Mouse (Mus musculus) midbrain, embryonic 15.5 days (tissue): ENCODE results near the gene Rad21l. TPM values are rescaled to one million over a fixed set of nuclear protein-coding genes. Genes with fewer than 3 reads are reported as not detected.
"Not testable (repeated sequence)": the region's sequence is repeated elsewhere in the genome, so short reads cannot be mapped to it uniquely, and the experiment has no call there.

Experiments used
- ATAC-seq: fragments of 200-750 bp; cut with Nextera tagmentation; replicated peaks from 2 replicates; pipeline ENCODE4 v1.8.0; 2017; ENCODE audit warnings: moderate TSS enrichment
- H3K27ac ChIP-seq: fragments of 300-500 bp; sonication (generic); 2 replicates; pipeline ENCODE4 v1.5.1; 2015; ENCODE audit warnings: mild to moderate bottlenecking, inconsistent platforms
- H3K27me3 ChIP-seq: fragments of 300-500 bp; sonication (generic); replicated peaks from 2 replicates; pipeline ENCODE4 v1.6.1; 2015; ENCODE audit warnings: inconsistent platforms
- H3K36me3 ChIP-seq: fragments of 300-500 bp; sonication (generic); replicated peaks from 2 replicates; pipeline ENCODE4 v1.6.1; 2015; ENCODE audit warnings: inconsistent platforms
- H3K4me1 ChIP-seq: fragments of 300-500 bp; sonication (generic); 2 replicates; pipeline ENCODE4 v1.6.1; 2015; ENCODE audit warnings: inconsistent platforms
- H3K4me2 ChIP-seq: fragments of 300-500 bp; sonication (generic); 2 replicates; pipeline ENCODE4 v1.6.1; 2015; ENCODE audit warnings: inconsistent platforms, mild to moderate bottlenecking, moderate library complexity
- H3K4me3 ChIP-seq: fragments of 300-500 bp; sonication (generic); 2 replicates; pipeline ENCODE4 v1.5.1; 2015; ENCODE audit warnings: mild to moderate bottlenecking, inconsistent platforms
- H3K9ac ChIP-seq: fragments of 300-500 bp; sonication (generic); 2 replicates; pipeline ENCODE4 v1.6.1; 2015; ENCODE audit warnings: mild to moderate bottlenecking, inconsistent platforms
- H3K9me3 ChIP-seq: fragments of 300-500 bp; sonication (generic); 2 replicates; pipeline ENCODE4 v1.6.1; 2016; ENCODE audit warnings: inconsistent platforms
- WGBS: fragments of 180-500 bp; shearing (Covaris S2); methylation state at CpG from one replicate; pipeline ENCODE4 v1.1.7; 2015; ENCODE audit warnings: mixed read lengths; 5-methylcytosine and 5-hydroxymethylcytosine counted together
- polyA plus RNA-seq: library from polyadenylated mRNA; unstranded; fragments of >200 nt; fragmentation: Nextera tagmentation; extraction: Ambion mirVana; gene quantifications from 2 replicates; pipeline ENCODE4 v1.2.1, GENCODE M21; 2015

Rad21l gene
- polyA plus RNA-seq, 1 experiment from 2014 or later: 0.26 TPM

DNA sequence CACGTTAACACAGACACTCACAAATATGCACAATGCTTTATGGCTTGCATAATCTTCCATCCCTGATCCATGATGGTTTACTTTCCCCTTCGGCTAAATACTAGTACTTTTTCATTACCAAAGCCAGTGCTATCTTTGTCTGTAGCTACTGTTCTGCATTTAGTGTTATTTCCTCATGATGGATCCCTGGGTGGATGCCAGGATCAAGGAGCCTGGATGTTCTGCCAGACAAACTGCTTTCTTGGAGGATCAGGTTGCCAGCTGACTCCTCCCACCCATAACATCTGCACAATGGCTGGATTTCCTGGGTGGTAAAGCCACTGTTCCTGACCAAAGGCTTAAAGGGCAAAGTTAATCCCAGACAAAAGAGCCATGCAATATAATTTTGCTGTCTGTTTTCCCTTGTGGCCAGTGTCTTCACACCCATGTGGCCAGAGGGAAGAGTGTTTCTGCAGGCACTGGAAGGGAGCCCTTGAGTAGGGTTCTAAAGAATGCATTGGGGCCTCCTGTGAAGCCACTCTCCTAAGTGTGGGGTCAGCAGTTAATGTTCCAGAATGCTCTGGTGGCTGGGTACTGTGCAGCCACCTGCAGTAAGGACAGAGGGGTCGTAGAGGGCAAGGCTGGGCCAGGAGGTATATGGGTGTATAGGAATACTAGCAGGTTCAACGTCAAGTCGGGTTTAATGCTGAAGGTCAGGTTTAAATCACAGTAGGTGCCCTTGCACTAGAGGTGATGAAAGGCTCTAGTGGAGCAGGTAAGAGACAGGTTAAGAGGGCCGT, 51.6 kb downstream of the Rad21l start:
- WGBS: 76% methylated on average over 6 of the region's 6 CpGs

DNA sequence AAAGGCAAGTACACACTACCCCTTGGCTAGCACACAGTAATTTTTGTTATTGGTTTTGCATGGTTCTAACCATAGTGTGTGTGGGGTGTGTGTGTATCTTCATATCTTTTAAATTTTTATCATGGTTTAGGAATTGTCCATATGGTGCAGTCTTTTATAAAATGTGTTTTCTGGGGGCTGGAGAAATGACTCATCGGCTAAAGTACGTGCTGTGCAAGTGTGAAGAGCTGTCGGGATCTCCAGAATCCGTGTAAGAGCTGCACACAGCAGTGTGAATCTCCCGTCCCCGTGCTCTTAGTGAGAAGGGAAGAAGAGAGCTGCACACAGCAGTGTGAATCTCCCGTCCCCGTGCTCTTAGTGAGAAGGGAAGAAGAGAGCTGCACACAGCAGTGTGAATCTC, 52.6 kb downstream of the Rad21l start:
- not testable (repeated sequence) for H3K9me3 ChIP-seq, H3K36me3 ChIP-seq
- 75% methylated on average over 8 of the region's 8 CpGs for WGBS

More for the DNA sequence above, 51.6 kb downstream of the Rad21l start:
- no peak overlapping the region for H3K27ac ChIP-seq
- no peak overlapping the region for H3K9ac ChIP-seq
- no peaks in the 10 kb centered on the region for H3K27me3 ChIP-seq
- ATAC-seq: no peak
- no peaks in the 10 kb centered on the region for H3K9me3 ChIP-seq
- no peaks in the 10 kb centered on the region for H3K36me3 ChIP-seq
- no peak overlapping the region for H3K4me3 ChIP-seq
- no peak overlapping the region for H3K4me2 ChIP-seq
- no peaks in the 10 kb centered on the region for H3K4me1 ChIP-seq

DNA sequence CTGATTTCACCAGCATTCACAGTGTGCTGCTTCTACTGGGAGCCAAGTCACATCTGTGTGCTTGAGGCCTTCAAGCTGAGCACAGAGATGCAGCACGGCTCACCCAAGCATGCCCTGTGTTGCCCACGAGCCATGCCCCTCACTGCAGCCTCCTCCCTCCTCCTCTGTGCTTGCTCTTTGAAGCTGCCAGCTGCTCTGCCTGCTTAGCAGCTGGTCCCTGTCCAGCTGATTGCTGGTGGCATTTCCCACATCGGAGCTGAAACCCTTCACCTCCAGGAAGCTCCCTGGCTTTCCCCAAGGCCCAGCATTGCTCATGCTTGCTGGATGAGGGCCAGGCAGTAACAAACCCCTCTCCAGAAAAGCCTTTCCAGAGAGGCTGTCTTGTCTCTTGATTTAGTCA, 58.4 kb downstream of the Rad21l start:
- 21% methylated on average over 3 of the region's 3 CpGs for WGBS
- H3K4me2 ChIP-seq: no peak overlapping the region
- no peaks in the 10 kb centered on the region for H3K27me3 ChIP-seq
- H3K9ac ChIP-seq: no peak overlapping the region
- no peaks in the 10 kb centered on the region for H3K36me3 ChIP-seq
- no peak overlapping the region for H3K27ac ChIP-seq
- H3K4me3 ChIP-seq: no peak overlapping the region
- peaks cover 8% of the 10 kb centered on the region for H3K4me1 ChIP-seq
- no peaks in the 10 kb centered on the region for H3K9me3 ChIP-seq
- 0 out of 2 replicates have a peak, but pooled peaks have one; percentile 31 for ATAC-seq

More for the DNA sequence above, 52.6 kb downstream of the Rad21l start:
- H3K27me3 ChIP-seq, ATAC-seq, H3K27ac ChIP-seq, H3K9ac ChIP-seq, H3K4me2 ChIP-seq, H3K4me1 ChIP-seq, H3K4me3 ChIP-seq: not testable (repeated sequence)

DNA sequence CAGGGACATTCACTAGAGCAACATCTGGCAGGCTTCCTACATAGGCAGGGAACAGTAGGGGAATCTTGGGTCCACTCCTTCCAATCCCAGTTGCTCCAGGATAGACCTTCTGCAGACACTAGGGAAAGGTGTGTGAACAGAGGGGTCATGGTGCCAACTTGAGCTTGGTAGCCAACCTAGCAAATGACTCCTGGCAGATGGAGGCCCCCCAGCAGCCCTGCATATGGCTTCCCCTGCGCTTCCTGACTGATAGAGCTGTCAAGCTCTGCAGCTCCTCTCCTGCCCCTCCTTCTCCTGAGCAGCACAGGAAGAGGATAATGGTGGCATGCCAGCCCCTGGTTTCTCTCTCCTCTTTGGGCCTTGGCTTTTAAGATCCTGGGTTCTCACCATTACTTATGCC, 59.9 kb downstream of the Rad21l start:
- no peak overlapping the region for H3K4me2 ChIP-seq
- no peak overlapping the region for H3K4me3 ChIP-seq
- no peak overlapping the region for H3K27ac ChIP-seq
- no peak for ATAC-seq
- WGBS: 71% methylated on average over 1 of the region's 1 CpGs
- H3K9me3 ChIP-seq: no peaks in the 10 kb centered on the region
- no peaks in the 10 kb centered on the region for H3K27me3 ChIP-seq
- no peak overlapping the region for H3K9ac ChIP-seq
- peaks cover 19% of the 10 kb centered on the region for H3K4me1 ChIP-seq
- no peaks in the 10 kb centered on the region for H3K36me3 ChIP-seq

DNA sequence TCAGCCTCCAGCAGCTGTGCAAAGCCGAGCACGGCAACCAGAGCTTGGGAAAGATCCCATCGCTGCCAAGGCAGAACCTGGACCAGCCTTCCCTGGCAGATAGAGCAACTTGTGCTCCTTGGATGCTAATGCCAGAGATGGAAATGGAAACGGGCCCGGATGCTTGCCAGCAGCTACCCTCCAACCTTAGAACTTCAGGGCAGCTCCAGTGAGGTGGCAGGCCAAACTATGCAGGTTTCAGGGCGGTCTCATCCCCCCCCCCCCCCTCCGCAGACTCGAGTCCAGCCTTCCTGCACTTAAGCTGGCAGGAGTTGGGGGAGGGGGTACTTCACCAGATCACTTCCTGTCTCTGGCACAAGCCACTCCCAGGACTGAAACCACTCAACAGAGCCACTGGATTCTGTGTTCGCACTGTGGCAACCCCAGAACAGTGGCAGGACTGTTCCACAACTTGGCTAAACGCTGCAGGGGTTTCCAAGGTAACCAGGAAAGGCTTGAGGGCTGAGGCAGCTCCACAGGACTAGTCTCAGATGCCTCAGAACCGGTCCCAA, 62.8 kb downstream of the Rad21l start:
- H3K9me3 ChIP-seq: no peaks in the 10 kb centered on the region
- no peak overlapping the region for H3K4me2 ChIP-seq
- H3K27me3 ChIP-seq: no peaks in the 10 kb centered on the region
- H3K27ac ChIP-seq: no peak overlapping the region
- WGBS: 41% methylated on average over 11 of the region's 11 CpGs
- ATAC-seq: peak; percentile 61
- H3K4me3 ChIP-seq: no peak overlapping the region
- peaks cover 24% of the 10 kb centered on the region for H3K4me1 ChIP-seq
- H3K36me3 ChIP-seq: no peaks in the 10 kb centered on the region
- H3K9ac ChIP-seq: no peak overlapping the region

DNA sequence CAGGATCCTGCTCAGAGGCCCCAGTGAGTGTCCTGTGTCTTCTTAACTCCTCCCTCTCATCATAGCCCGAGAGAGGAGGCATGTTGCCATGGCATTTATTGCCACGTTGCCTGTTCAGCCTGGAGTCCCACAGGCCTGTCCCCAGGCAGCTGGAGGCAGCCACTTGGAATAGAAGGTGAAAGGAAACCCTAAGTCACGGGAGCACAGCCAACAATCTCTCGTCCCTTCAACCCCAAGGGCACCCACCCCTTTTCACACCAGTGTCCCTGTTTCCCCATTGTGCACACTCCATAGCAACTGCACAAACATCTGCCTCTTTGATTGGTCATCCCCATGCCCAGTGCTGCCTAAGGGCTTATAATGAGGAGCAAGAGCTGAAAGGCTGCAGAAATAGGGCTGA, 64.7 kb downstream of the Rad21l start:
- ATAC-seq: peak; percentile 67
- no peak overlapping the region for H3K9ac ChIP-seq

DNA sequence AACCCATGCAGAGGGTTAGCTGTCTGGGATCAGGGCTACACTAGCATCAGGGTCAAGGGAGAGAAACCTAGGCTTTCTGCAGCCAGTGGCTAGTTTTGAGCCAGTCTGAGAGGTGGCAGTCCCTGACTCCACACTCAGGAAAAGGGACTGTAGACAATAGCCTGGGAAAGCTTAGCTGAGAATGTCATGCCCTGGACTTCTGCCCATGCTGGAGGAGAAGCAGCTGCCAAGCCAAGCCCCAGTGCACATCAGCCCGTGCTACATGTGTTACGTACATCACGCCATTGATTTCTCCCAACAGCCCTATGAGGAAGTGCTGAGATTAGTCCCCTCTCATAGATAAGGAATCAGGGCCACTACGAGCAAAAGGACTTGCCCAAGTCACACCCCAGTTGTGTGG, 66.2 kb downstream of the Rad21l start:
- WGBS: 80% methylated on average over 4 of the region's 4 CpGs

More for the DNA sequence above, 64.7 kb downstream of the Rad21l start:
- Histone ChIP-seq H3K36me3 (peaks cover 7% of the 10 kb centered on the region; the same call in 1 of the 2 replicates), H3K4me2 (no peak overlapping the region), H3K27me3 (no peaks in the 10 kb centered on the region), H3K4me3 (no peak overlapping the region), H3K9me3 (no peaks in the 10 kb centered on the region), H3K4me1 (peaks cover 24% of the 10 kb centered on the region), H3K27ac (peak overlapping the region; percentile 62; the same call in 1 of the 2 replicates)
- 6% methylated on average over 4 of the region's 4 CpGs for WGBS

DNA sequence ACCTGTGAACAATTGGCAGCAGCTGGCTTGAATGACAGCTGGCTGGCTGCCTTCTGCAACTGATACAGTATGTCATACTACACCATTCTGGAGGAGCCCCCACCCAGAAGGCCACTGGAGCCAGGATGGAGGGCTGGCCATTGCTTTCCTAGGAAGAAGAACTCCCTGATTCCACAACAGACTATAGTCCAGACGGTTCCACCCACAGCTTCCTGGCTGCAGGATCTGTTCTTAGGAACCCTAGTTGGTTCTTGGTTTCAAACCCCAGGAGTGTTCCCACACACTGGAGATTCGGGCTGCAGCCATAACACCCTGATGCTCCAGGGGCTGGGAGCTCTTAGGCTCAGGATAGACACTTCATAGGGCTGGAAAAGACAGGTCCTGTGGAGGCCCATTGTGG, 70.3 kb downstream of the Rad21l start:
- no peaks in the 10 kb centered on the region for H3K9me3 ChIP-seq
- no peaks in the 10 kb centered on the region for H3K27me3 ChIP-seq
- no peak overlapping the region for H3K27ac ChIP-seq
- no peak for ATAC-seq
- H3K4me3 ChIP-seq: no peak overlapping the region
- H3K4me2 ChIP-seq: no peak overlapping the region
- no peak overlapping the region for H3K9ac ChIP-seq
- WGBS: 79% methylated on average over 2 of the region's 2 CpGs
- peaks cover 18% of the 10 kb centered on the region for H3K36me3 ChIP-seq
- peaks cover 2% of the 10 kb centered on the region; the same call in 1 of the 2 replicates for H3K4me1 ChIP-seq

More for the DNA sequence above, 66.2 kb downstream of the Rad21l start:
- Histone ChIP-seq H3K36me3 (peaks cover 7% of the 10 kb centered on the region; the same call in 1 of the 2 replicates), H3K4me3 (no peak overlapping the region), H3K4me2 (no peak overlapping the region), H3K27me3 (no peaks in the 10 kb centered on the region), H3K27ac (no peak overlapping the region), H3K9me3 (no peaks in the 10 kb centered on the region), H3K9ac (no peak overlapping the region), H3K4me1 (peaks cover 24% of the 10 kb centered on the region)
- ATAC-seq: no peak

Other genes starting within 250 kb of the Rad21l start
- not detected in 2 replicates for gene 4921509C19Rik, start 192.4 kb downstream of the Rad21l start, polyA plus RNA-seq
- 285 and 292 TPM in 2 replicates for gene Nsfl1c, start 174.4 kb downstream of the Rad21l start, polyA plus RNA-seq
- 586 and 594 TPM in 2 replicates for gene Fkbp1a, start 126.0 kb downstream of the Rad21l start, polyA plus RNA-seq
- gene Sdcbp2, start 95.9 kb downstream of the Rad21l start, polyA plus RNA-seq: 0.67 and 0.96 TPM in 2 replicates
- gene Snph, start 35.9 kb downstream of the Rad21l start, polyA plus RNA-seq: 20.5 and 22.5 TPM in 2 replicates
- 29.9 and 32.3 TPM in 2 replicates for gene Tmem74b, start 33.5 kb upstream of the Rad21l start, polyA plus RNA-seq
- gene Psmf1, start 75.7 kb upstream of the Rad21l start, polyA plus RNA-seq: 61.6 and 66.6 TPM in 2 replicates
- gene Rspo4, start 174.4 kb upstream of the Rad21l start, polyA plus RNA-seq: 0.18 and 0.36 TPM in 2 replicates
- gene Angpt4, start 242.7 kb upstream of the Rad21l start, polyA plus RNA-seq: 0.18 and 0.23 TPM in 2 replicates